Mouse (Mus musculus): ENCODE measurements at regions not wholly inside any gene's neighbourhood (a gene's known extent, or its start where the extent isn't known, plus 50 kb on each side); places are given as distances from the start of the nearest gene placed in this dataset. TPM values are rescaled to one million over a fixed set of nuclear protein-coding genes. Genes with fewer than 3 reads are reported as not detected.

Small RNAs in the stretch of these regions (microRNA-seq; reads per million reads assigned to microRNA genes)
- gene Gm24063: not detected

All from stomach, embryonic 15.5 days (tissue).